Mouse (Mus musculus) olfactory bulb, adult 2 months (tissue): ENCODE measurements around the gene Ndrg3.
"Not testable (repeated sequence)": the region's sequence is repeated elsewhere in the genome, so short reads cannot be mapped to it uniquely, and the experiment has no call there.

Source experiments
- CTCF ChIP-seq: fragments of 200-500 bp; IDR thresholded peaks from 2 replicates; pipeline ENCODE4 v1.5.1; 2012; ENCODE audit warnings: low read depth, mild to moderate bottlenecking, low read length, moderate library complexity; ENCODE audit not compliant: insufficient read depth
- POLR2A ChIP-seq: fragments of 200-500 bp; IDR thresholded peaks from 2 replicates; pipeline ENCODE4 v1.6.1; 2012; ENCODE audit warnings: mild to moderate bottlenecking, low read depth, low read length, moderate library complexity; ENCODE audit not compliant: insufficient read depth

DNA sequence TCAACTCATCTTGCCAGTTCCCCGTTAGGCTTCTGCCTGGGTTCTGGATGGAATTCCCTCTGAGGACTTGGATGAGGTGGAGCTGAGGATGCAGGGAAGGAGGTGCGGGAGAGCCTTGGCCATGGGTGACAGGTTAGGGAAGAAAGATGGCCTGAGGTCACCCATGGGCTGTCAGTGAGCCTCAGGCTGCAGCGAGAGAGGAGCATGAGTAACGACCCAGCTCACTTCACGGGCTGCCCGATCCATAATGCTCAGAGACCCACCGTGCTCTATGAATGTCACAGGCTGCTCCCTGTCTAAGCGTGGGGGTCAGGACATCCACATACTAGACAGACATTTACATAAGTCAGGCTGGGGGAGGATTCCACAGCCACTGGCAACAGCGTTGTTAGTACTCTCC, 50.3 kb downstream of the Ndrg3 start:
- not testable (repeated sequence) for TF ChIP-seq CTCF, POLR2A
